Mouse (Mus musculus) kidney, embryonic 14.5 days (tissue): ENCODE results near the gene Psmd8. TPM values are rescaled to one million over a fixed set of nuclear protein-coding genes. Genes with fewer than 3 reads are reported as not detected.
A peak's percentile ranks its signal among the peaks of the same experiment; 100 is the strongest.
"Not testable (repeated sequence)": the region's sequence is repeated elsewhere in the genome, so short reads cannot be mapped to it uniquely, and the experiment has no call there.

ENCODE experiments used
- ATAC-seq: fragments of 200-750 bp; cut with Nextera tagmentation; 2 replicates; pipeline ENCODE4 v1.8.0; 2017; ENCODE audit warnings: moderate number of reproducible peaks, mild to moderate bottlenecking, moderate TSS enrichment, moderate library complexity; ENCODE audit not compliant: low FRiP score, low TSS enrichment
- H3K27ac ChIP-seq: fragments of 300-500 bp; sonication (generic); 2 replicates; pipeline ENCODE4 v1.5.1; 2014; ENCODE audit warnings: low read depth, mild to moderate bottlenecking, low read length, moderate library complexity, mixed read lengths
- H3K27me3 ChIP-seq: fragments of 300-500 bp; sonication (generic); 2 replicates; pipeline ENCODE4 v1.6.1; 2014; ENCODE audit warnings: mild to moderate bottlenecking, low read length; ENCODE audit not compliant: control insufficient read depth, insufficient read depth
- H3K36me3 ChIP-seq: fragments of 300-500 bp; sonication (generic); 2 replicates; pipeline ENCODE4 v1.6.1; 2014; ENCODE audit warnings: low read length, mixed read lengths; ENCODE audit not compliant: control insufficient read depth, insufficient read depth
- H3K4me1 ChIP-seq: fragments of 300-500 bp; sonication (generic); 2 replicates; pipeline ENCODE4 v1.6.1; 2014; ENCODE audit warnings: low read length, mixed read lengths; ENCODE audit not compliant: control insufficient read depth, insufficient read depth
- H3K4me2 ChIP-seq: fragments of 300-500 bp; sonication (generic); replicated peaks from 2 replicates; pipeline ENCODE4 v1.6.1; 2014; ENCODE audit warnings: low read depth, mild to moderate bottlenecking, low read length
- H3K4me3 ChIP-seq: fragments of 300-500 bp; sonication (generic); 2 replicates; pipeline ENCODE4 v1.5.1; 2014; ENCODE audit warnings: mild to moderate bottlenecking, low read length
- H3K9ac ChIP-seq: fragments of 300-500 bp; sonication (generic); 2 replicates; pipeline ENCODE4 v1.6.1; 2014; ENCODE audit warnings: low read depth, mild to moderate bottlenecking, low read length, moderate library complexity
- H3K9me3 ChIP-seq: fragments of 300-500 bp; sonication (generic); 2 replicates; pipeline ENCODE4 v1.6.1; 2016; ENCODE audit warnings: low read length; ENCODE audit not compliant: control insufficient read depth
- WGBS: fragments of 180-500 bp; shearing (Covaris S2); extraction: QIAGEN DNeasy Blood & Tissue Kit; methylation state at CpG from one replicate; pipeline ENCODE4 v1.1.7; 2014; 5-methylcytosine and 5-hydroxymethylcytosine counted together
- polyA plus RNA-seq: library from polyadenylated mRNA; unstranded; fragments of >200 nt; fragmentation: Nextera tagmentation; extraction: Ambion mirVana; gene quantifications from 2 replicates; pipeline ENCODE4 v1.2.1, GENCODE M21; 2014

Gene Psmd8
- polyA plus RNA-seq, 1 experiment from 2014 or later, result 283 TPM

GRCm38 (mm10) chr7:29148771-29149170 is 31.7 kb downstream of the Psmd8 start:
- no peaks in the 10 kb centered on the region for H3K4me1 ChIP-seq
- 89% methylated on average over 15 of the region's 15 CpGs for WGBS
- no peaks in the 10 kb centered on the region for H3K36me3 ChIP-seq
- no peak overlapping the region for H3K9ac ChIP-seq
- H3K4me3 ChIP-seq, result no peak overlapping the region
- no peaks in the 10 kb centered on the region for H3K9me3 ChIP-seq
- no peak overlapping the region for H3K27ac ChIP-seq
- no peak for ATAC-seq
- no peak overlapping the region for H3K4me2 ChIP-seq
- no peaks in the 10 kb centered on the region for H3K27me3 ChIP-seq

DNA sequence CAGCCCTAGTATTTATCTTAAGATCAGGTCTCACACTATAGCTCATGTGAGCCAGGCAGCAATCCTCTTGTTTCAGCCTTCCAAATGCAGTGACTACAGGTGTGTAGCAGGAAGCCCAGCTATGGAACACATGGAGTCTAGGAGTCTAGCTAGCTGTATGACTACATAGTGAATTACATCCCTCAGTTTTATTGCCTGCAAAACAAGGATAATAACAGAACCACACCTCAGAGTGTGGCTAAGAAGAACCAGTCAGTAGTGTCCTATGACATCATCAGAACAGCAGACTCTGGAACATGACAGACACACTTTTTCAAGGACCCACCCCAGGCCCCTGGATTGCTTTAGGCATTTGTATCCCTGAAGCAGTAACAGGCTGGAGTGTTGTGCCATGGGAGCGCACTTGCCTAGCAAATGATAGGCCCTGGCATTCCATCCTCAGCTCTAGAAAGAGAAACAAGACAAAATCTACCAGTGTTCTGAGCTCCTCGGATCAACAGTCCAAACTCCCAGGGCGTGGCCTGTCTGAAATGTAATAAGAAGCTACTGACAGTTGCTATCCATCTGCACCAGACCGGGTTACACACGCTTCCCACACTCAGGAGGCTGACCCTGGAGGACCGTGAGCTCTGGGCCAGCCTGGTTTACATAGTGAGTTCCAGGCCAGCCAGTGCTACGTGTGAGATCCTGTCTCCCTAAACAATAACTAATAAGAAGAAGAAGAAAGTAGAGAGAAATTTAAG is 33.7 kb downstream of the Psmd8 start:
- no peak overlapping the region for H3K9ac ChIP-seq
- H3K9me3 ChIP-seq, result no peaks in the 10 kb centered on the region
- H3K4me1 ChIP-seq, result no peaks in the 10 kb centered on the region
- H3K36me3 ChIP-seq, result no peaks in the 10 kb centered on the region
- no peak overlapping the region for H3K4me3 ChIP-seq
- H3K4me2 ChIP-seq, result no peak overlapping the region
- no peak overlapping the region for H3K27ac ChIP-seq
- no peak for ATAC-seq
- no peaks in the 10 kb centered on the region for H3K27me3 ChIP-seq
- 69% methylated on average over 7 of the region's 7 CpGs for WGBS

- H3K4me2 ChIP-seq, result no peak overlapping the region
- WGBS, result 90% methylated on average over 4 of the region's 4 CpGs
These were observed 36.5 kb downstream of the Psmd8 start for GRCm38 (mm10) chr7:29144006-29144405.

DNA sequence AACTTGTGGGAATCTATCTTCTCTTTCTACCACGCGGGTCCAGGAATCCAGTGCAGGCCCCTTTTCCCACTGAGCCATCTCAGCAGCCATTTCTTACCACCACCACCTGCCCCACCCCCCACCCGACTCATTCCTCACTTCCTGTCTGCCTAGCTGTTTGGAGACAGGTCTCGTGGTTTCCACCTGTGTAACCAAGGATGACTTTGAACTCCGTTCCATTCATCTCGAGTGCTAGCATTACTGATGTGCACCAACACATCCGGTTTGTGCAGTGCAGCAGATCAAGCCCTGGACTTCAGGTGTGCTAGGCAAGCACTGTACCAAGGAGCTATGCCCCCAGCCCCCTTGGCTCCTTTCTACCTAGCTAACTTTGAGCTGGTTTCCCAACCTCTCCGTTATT is 39.1 kb downstream of the Psmd8 start:
- Histone ChIP-seq H3K27ac (no peak overlapping the region), H3K27me3 (no peaks in the 10 kb centered on the region), H3K9me3 (no peaks in the 10 kb centered on the region), H3K4me1 (no peaks in the 10 kb centered on the region), H3K9ac (no peak overlapping the region), H3K36me3 (no peaks in the 10 kb centered on the region), H3K4me2 (no peak overlapping the region), H3K4me3 (no peak overlapping the region)
- ATAC-seq, result no peak
- WGBS, result 74% methylated on average over 8 of the region's 8 CpGs

More at GRCm38 (mm10) chr7:29144006-29144405, 36.5 kb downstream of the Psmd8 start:
- Histone ChIP-seq H3K9ac (no peak overlapping the region), H3K9me3 (no peaks in the 10 kb centered on the region), H3K27me3 (no peaks in the 10 kb centered on the region), H3K27ac (no peak overlapping the region), H3K4me1 (no peaks in the 10 kb centered on the region), H3K36me3 (no peaks in the 10 kb centered on the region), H3K4me3 (no peak overlapping the region)
- no peak for ATAC-seq

DNA sequence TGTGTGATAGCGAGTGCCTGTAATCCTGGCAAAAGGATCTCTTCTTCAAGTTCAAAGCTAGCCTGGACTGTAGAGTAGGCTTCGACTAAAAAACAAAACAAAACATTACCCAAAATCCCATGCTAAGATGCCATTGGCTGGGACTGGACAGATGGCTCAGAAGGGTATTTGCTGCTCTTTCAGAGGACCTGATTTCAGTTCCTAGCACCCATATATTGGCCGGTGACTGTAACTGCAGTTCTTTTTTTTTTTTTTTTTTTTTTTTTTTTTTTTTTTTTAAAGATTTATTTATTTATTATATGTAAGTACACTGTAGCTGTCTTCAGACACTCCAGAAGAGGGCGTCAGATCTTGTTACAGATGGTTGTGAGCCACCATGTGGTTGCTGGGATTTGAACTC is 41.3 kb downstream of the Psmd8 start:
- not testable (repeated sequence) for H3K4me2 ChIP-seq, H3K9me3 ChIP-seq, H3K36me3 ChIP-seq, H3K9ac ChIP-seq, ATAC-seq, H3K27ac ChIP-seq, H3K27me3 ChIP-seq, H3K4me1 ChIP-seq, H3K4me3 ChIP-seq
- WGBS, result 91% methylated on average over 3 of the region's 4 CpGs

GRCm38 (mm10) chr7:29137429-29137828 is 43.1 kb downstream of the Psmd8 start:
- Histone ChIP-seq H3K27ac (no peak overlapping the region), H3K9ac (no peak overlapping the region), H3K27me3 (no peaks in the 10 kb centered on the region), H3K9me3 (no peaks in the 10 kb centered on the region), H3K36me3 (no peaks in the 10 kb centered on the region), H3K4me2 (no peak overlapping the region), H3K4me1 (peaks cover 4% of the 10 kb centered on the region; the same call in 1 of the 2 replicates), H3K4me3 (no peak overlapping the region)
- 49% methylated on average over 16 of the region's 16 CpGs for WGBS
- no peak for ATAC-seq

DNA sequence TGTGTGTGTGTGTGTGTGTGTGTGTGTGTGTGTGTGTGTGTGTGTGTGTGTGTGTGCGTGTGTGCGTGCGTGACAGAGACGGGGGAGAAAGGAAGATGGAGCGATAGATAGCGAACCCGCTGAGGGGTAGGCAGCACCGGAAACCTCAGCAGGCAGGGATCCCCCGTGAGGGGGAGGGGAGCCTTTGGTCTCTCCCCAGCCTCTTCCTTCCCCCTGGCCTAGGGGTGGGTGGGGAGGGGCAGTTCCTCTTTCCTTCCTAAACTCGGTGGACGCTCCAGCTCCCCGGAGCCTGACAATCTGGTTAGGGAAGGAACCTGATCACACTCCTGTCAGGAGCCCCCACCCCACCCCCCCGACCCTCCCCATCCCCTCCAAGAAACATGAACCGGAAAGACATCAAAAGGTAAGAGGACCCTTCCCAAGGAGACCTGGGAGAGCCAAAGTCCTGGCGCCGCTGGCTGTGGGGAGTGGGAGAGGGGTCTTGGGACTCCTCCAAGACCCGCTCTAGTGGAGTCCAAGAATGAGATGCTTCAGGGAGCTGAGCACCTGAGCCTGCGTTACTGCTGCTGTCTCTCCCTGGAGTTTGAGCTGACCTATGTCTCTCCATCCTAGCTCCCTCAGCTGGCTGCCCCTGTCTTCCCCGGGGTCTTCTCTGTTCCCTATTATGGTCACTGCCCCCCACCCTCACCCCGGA is 45.7 kb downstream of the Psmd8 start, which contains the start of gene Rasgrp4:
Gene Rasgrp4 (plus strand): TSS at position 159 of the 694 bp plus-strand sequence.
- Histone ChIP-seq H3K27me3 (no peaks in the 10 kb centered on the region), H3K27ac (no peak within 1 kb of the TSS), H3K36me3 (no peaks in the 10 kb centered on the region), H3K9ac (peak within 1 kb of the TSS; percentile 40; the same call in 1 of the 2 replicates), H3K4me1 (peaks cover 4% of the 10 kb centered on the region; the same call in 1 of the 2 replicates), H3K4me3 (peak within 1 kb of the TSS; percentile 30), H3K9me3 (no peaks in the 10 kb centered on the region), H3K4me2 (peak within 1 kb of the TSS; percentile 58)
- peak; percentile 72; the same call in 1 of the 2 replicates for ATAC-seq
- WGBS, result under 1% methylated on average over 14 of the region's 20 CpGs

DNA sequence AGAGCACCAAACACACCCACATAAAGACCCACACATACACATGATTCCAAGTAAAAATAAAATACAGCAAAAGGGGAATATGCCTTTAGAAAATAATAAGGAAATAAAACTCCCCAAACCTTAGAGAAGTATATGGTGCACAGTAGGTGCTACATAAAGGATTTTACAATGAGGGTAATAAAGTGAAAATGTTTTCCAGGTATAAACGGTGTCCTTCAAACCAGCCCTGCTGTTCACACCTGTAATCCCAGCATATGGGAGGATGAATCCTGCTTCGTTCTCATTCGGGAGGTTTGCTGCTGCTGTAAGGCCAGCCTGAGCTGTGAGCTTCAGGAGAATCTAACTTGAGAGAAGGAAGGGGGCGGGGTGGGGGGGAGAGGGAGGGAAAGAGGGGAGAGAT is 46.3 kb downstream of the Psmd8 start:
- H3K9ac ChIP-seq, result no peak overlapping the region

GRCm38 (mm10) chr7:29128725-29129124 is 51.8 kb downstream of the Psmd8 start:
- Histone ChIP-seq H3K27me3 (no peaks in the 10 kb centered on the region), H3K9me3 (no peaks in the 10 kb centered on the region), H3K36me3 (no peaks in the 10 kb centered on the region), H3K4me3 (no peak overlapping the region), H3K4me1 (peaks cover 16% of the 10 kb centered on the region; the same call in 1 of the 2 replicates), H3K27ac (no peak overlapping the region), H3K9ac (no peak overlapping the region), H3K4me2 (no peak overlapping the region)
- ATAC-seq, result no peak
- WGBS, result 75% methylated on average over 2 of the region's 2 CpGs

More for the DNA sequence above, 46.3 kb downstream of the Psmd8 start:
- ATAC-seq, result no peak
- Histone ChIP-seq H3K27me3 (no peaks in the 10 kb centered on the region), H3K27ac (no peak overlapping the region), H3K4me2 (peak overlapping the region; percentile 58), H3K9me3 (no peaks in the 10 kb centered on the region), H3K4me1 (peaks cover 4% of the 10 kb centered on the region; the same call in 1 of the 2 replicates), H3K4me3 (peak overlapping the region; percentile 30), H3K36me3 (no peaks in the 10 kb centered on the region)
- WGBS, result 2% methylated on average over 4 of the region's 4 CpGs
